Mouse (Mus musculus) lung, postnatal 0 days (tissue): ENCODE results near the gene Hpse. TPM values are rescaled to one million over a fixed set of nuclear protein-coding genes. Genes with fewer than 3 reads are reported as not detected.

ENCODE experiments used
- ATAC-seq: fragments of 200-750 bp; cut with Nextera tagmentation; 2 replicates; pipeline ENCODE4 v1.8.0; 2017; ENCODE audit warnings: moderate library complexity
- DNase-seq: peaks from one replicate; pipeline ENCODE4 v3.0.0-alpha.2; 2016; ENCODE audit warnings: low spot score
- H3K27ac ChIP-seq: fragments of 300-500 bp; sonication (generic); 2 replicates; pipeline ENCODE4 v1.5.1; 2014; ENCODE audit warnings: antibody characterized with exemption, mild to moderate bottlenecking, low read length, mixed read lengths
- H3K27me3 ChIP-seq: fragments of 300-500 bp; sonication (generic); replicated peaks from 2 replicates; pipeline ENCODE4 v1.6.1; 2014; ENCODE audit warnings: low read length, mixed read lengths; ENCODE audit not compliant: insufficient read depth
- H3K36me3 ChIP-seq: fragments of 300-500 bp; sonication (generic); 2 replicates; pipeline ENCODE4 v1.6.1; 2014; ENCODE audit warnings: low read length, mixed read lengths; ENCODE audit not compliant: insufficient read depth
- H3K4me1 ChIP-seq: fragments of 300-500 bp; sonication (generic); 2 replicates; pipeline ENCODE4 v1.6.1; 2014; ENCODE audit warnings: antibody characterized with exemption, low read depth, low read length, mixed read lengths; ENCODE audit not compliant: insufficient read depth
- H3K4me2 ChIP-seq: fragments of 300-500 bp; sonication (generic); replicated peaks from 2 replicates; pipeline ENCODE4 v1.6.1; 2014; ENCODE audit warnings: low read depth, mild to moderate bottlenecking, low read length, moderate library complexity, mixed read lengths
- H3K4me3 ChIP-seq: fragments of 300-500 bp; sonication (generic); 2 replicates; pipeline ENCODE4 v1.5.1; 2014; ENCODE audit warnings: low read depth, low read length
- H3K9ac ChIP-seq: fragments of 300-500 bp; sonication (generic); replicated peaks from 2 replicates; pipeline ENCODE4 v1.6.1; 2014; ENCODE audit warnings: low read depth, mild to moderate bottlenecking
- H3K9me3 ChIP-seq: fragments of 300-500 bp; sonication (generic); 2 replicates; pipeline ENCODE4 v1.6.1; 2016; ENCODE audit warnings: low read length, mixed read lengths
- CTCF ChIP-seq: IDR thresholded peaks from 2 replicates; pipeline ENCODE4 v1.5.1; 2016; ENCODE audit warnings: antibody characterized with exemption, mild to moderate bottlenecking
- EP300 ChIP-seq: IDR thresholded peaks from 2 replicates; pipeline ENCODE4 v1.6.1; 2016; ENCODE audit warnings: antibody characterized with exemption, mild to moderate bottlenecking, control low read depth
- WGBS: fragments of 180-500 bp; shearing (Covaris S2); extraction: QIAGEN DNeasy Blood & Tissue Kit; methylation state at CpG from one replicate; pipeline ENCODE4 v1.1.7; 2014; 5-methylcytosine and 5-hydroxymethylcytosine counted together
- polyA plus RNA-seq: library from polyadenylated mRNA; unstranded; fragments of >200 nt; fragmentation: Nextera tagmentation; extraction: Ambion mirVana; gene quantifications from 2 replicates; pipeline ENCODE4 v1.2.1, GENCODE M21; 2015

Hpse gene
- polyA plus RNA-seq, 1 experiment from 2014 or later = 3.0 TPM

DNA sequence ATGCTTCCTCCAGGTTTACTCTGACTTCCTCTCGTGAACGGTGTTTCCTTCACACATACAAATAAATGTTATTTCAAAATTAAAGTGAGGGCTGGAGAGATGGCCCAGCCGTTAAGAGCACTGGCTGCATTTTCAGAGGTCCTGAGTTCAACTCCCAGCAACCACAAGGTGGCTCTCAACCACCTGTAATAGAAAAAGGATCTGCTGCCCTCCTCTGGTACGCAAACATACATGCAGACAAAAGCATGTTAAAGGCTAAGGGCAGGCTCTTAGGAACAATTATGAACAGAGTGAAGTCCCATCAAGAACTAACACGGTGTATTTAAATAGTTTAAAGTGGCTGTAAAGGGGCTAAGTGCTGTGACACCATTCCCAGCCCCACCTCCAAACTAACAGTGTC, 55.7 kb downstream of the Hpse start:
- Histone ChIP-seq H3K9me3 (no peaks in the 10 kb centered on the region), H3K27me3 (no peaks in the 10 kb centered on the region), H3K4me1 (no peaks in the 10 kb centered on the region), H3K4me2 (no peak overlapping the region), H3K4me3 (no peak overlapping the region), H3K36me3 (peaks cover 6% of the 10 kb centered on the region; the same call in 1 of the 2 replicates), H3K9ac (no peak overlapping the region), H3K27ac (no peak overlapping the region)
- peak; percentile 98 for TF ChIP-seq CTCF
- no peak for TF ChIP-seq EP300
- ATAC-seq = peak; percentile 71
- 31% methylated on average over 5 of the region's 5 CpGs for WGBS
- peak; percentile 84 for DNase-seq

DNA sequence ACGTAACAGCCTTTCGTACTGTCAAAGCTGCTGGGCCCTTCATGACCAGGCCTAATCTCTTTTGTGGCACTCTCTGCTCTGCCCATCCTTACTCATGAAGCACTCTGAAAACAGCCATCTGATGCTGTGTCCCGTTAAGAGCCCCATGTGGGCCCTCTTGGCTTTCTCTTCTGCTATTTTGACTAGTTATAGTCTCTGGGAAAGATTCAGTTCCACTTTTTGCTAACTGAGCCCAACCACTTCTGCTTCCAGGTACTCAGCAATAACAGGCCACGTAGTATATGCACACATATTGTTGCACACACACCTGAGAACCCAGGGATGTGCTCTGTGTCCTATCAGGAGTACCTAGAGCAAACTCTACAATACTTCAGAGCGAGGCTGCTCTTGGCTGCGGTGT, 56.5 kb downstream of the Hpse start:
- no peaks in the 10 kb centered on the region for H3K27me3 ChIP-seq
- H3K9ac ChIP-seq = no peak overlapping the region
- H3K27ac ChIP-seq = no peak overlapping the region
- DNase-seq (peak; percentile 41), ATAC-seq (no peak)
- peaks cover 6% of the 10 kb centered on the region; the same call in 1 of the 2 replicates for H3K36me3 ChIP-seq
- H3K9me3 ChIP-seq = no peaks in the 10 kb centered on the region
- no peak overlapping the region for H3K4me3 ChIP-seq
- H3K4me2 ChIP-seq = no peak overlapping the region
- no peak for TF ChIP-seq EP300
- no peak for TF ChIP-seq CTCF
- WGBS = 94% methylated on average over 6 of the region's 6 CpGs
- H3K4me1 ChIP-seq = no peaks in the 10 kb centered on the region

DNA sequence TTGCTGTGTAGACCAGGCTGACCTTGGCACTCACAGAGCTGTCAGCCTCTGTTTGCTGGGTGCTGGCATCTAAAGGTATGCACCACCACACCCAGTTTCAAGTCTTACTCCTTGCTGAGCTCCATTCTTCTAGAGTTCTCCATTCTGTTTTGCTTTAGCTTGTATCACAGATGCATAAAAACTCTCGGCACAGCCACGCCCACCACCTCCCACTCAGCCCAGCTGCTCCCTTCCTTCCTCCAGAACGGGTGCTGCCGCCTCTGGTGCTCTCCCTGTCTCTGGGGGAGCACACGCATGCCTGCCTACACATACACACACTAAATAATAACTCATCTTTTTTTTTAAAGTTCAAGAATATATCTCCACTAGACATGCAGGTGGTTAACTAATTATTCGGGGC, 61.1 kb downstream of the Hpse start:
- WGBS = 73% methylated on average over 6 of the region's 6 CpGs
- H3K27me3 ChIP-seq = no peaks in the 10 kb centered on the region
- H3K9ac ChIP-seq = no peak overlapping the region
- H3K4me3 ChIP-seq = no peak overlapping the region
- no peak for DNase-seq
- peaks cover 15% of the 10 kb centered on the region; the same call in 1 of the 2 replicates for H3K36me3 ChIP-seq
- H3K9me3 ChIP-seq = no peaks in the 10 kb centered on the region
- H3K27ac ChIP-seq = no peak overlapping the region
- no peak for TF ChIP-seq CTCF
- TF ChIP-seq EP300 = no peak
- ATAC-seq = no peak
- H3K4me1 ChIP-seq = no peaks in the 10 kb centered on the region
- H3K4me2 ChIP-seq = no peak overlapping the region

DNA sequence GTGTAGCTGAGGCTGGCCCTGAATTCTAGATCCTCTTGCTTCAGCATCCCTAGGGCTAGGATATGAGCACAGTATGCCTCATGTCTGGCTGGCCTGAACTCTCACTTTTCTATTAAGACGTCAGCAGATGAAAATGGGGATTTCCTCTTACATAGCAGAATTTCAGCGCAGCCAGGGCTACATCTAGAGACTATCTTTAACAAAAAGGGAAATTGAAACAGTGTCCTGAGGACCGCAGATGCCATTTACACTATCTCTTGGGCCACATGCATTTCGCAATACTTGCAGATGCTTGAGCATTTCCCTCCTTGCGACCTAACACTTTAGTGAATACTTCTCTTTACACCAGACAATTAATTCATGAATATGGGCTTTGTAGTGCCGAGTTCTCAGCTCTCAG, 63.2 kb downstream of the Hpse start:
- TF ChIP-seq CTCF (no peak), EP300 (no peak)
- peaks cover 14% of the 10 kb centered on the region; the same call in 1 of the 2 replicates for H3K36me3 ChIP-seq
- WGBS = 78% methylated on average over 6 of the region's 6 CpGs

DNA sequence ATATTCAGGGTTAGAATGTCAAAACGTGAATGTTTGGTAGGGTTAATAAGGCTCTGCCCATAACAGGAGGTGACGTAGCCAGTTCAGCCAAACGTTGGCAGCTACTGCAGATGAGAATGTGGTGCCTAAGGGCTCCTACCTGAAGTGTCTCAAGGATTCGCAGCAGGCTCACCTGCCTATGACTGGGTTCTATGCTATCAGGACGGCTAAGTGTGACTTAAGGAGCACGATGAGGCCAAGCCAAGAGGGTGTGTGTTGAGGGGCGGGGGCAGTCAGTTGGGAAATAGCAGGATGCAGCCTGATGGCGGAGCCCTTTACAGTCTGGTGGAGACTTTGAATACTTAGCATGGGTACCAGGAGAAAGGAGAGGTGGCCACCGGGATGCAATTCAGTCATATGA, 67.2 kb downstream of the Hpse start:
- H3K9me3 ChIP-seq = no peaks in the 10 kb centered on the region
- H3K27ac ChIP-seq = no peak overlapping the region
- peak; percentile 70 for DNase-seq
- no peaks in the 10 kb centered on the region for H3K27me3 ChIP-seq
- TF ChIP-seq CTCF = peak; percentile 15; the same call in 1 of the 2 replicates
- TF ChIP-seq EP300 = no peak
- no peak overlapping the region for H3K4me3 ChIP-seq
- ATAC-seq = peak; percentile 93
- no peak overlapping the region for H3K4me2 ChIP-seq
- no peak overlapping the region for H3K9ac ChIP-seq
- peaks cover 12% of the 10 kb centered on the region; the same call in 1 of the 2 replicates for H3K36me3 ChIP-seq
- 64% methylated on average over 9 of the region's 9 CpGs for WGBS
- no peaks in the 10 kb centered on the region for H3K4me1 ChIP-seq

More for the DNA sequence above, 63.2 kb downstream of the Hpse start:
- Histone ChIP-seq H3K4me3 (no peak overlapping the region), H3K4me1 (no peaks in the 10 kb centered on the region), H3K9ac (no peak overlapping the region), H3K9me3 (no peaks in the 10 kb centered on the region), H3K27ac (no peak overlapping the region), H3K27me3 (no peaks in the 10 kb centered on the region), H3K4me2 (no peak overlapping the region)
- ATAC-seq (no peak), DNase-seq (peak; percentile 37)

DNA sequence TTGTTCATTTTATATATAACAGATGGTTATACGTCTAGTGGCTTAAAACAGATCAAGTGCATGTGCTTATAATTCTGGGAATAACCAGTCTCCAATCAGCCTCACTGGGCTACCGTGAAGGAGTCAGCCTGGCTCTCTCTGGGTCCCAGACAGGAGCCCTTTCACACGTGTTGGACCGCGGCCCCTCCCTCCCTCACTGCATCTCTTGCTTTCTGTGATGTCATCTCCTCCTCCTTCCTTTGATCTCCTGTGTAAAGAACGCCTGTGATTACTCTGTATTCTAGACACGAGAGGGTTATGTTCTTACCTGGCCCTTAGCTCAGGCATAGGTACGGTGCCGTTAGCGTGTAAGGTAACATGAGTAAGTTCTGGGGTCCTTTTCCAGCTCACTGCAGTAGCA, 68.0 kb downstream of the Hpse start:
- Histone ChIP-seq H3K9me3 (no peaks in the 10 kb centered on the region), H3K4me3 (no peak overlapping the region), H3K36me3 (0 out of 2 replicates have a peak, but pooled peaks cover 6% of the 10 kb centered on the region), H3K27ac (no peak overlapping the region), H3K27me3 (no peaks in the 10 kb centered on the region), H3K4me1 (no peaks in the 10 kb centered on the region), H3K9ac (no peak overlapping the region), H3K4me2 (no peak overlapping the region)
- DNase-seq = no peak
- ATAC-seq = no peak
- WGBS = 57% methylated on average over 10 of the region's 10 CpGs
- TF ChIP-seq CTCF = no peak
- no peak for TF ChIP-seq EP300

DNA sequence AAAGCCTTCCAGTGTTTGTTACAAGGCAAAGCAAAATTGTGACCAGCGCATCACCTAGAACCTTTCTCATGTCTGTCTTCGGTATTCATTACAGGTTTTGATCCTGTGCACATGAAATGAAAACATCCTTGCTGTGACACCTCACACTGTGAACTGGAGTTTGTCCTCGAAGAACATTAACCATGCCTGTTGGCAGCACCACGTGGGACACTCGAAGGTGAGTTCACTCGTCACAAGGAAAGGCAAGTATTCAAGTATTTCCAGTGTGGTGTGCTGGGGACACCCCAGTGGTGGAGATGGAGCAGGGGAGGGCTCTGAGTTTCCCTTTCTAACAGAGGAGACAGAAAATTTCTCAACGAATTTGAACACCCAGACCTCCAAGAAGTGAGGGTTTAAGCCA, 68.5 kb downstream of the Hpse start:
- no peaks in the 10 kb centered on the region for H3K4me1 ChIP-seq
- no peaks in the 10 kb centered on the region for H3K27me3 ChIP-seq
- H3K36me3 ChIP-seq = 0 out of 2 replicates have a peak, but pooled peaks cover 6% of the 10 kb centered on the region
- ATAC-seq = no peak
- no peak for DNase-seq
- no peak overlapping the region for H3K9ac ChIP-seq
- H3K4me2 ChIP-seq = no peak overlapping the region
- H3K4me3 ChIP-seq = no peak overlapping the region
- H3K27ac ChIP-seq = no peak overlapping the region
- 68% methylated on average over 7 of the region's 7 CpGs for WGBS
- no peak for TF ChIP-seq CTCF
- TF ChIP-seq EP300 = no peak
- no peaks in the 10 kb centered on the region for H3K9me3 ChIP-seq
